Mouse (Mus musculus): Measurements from ENCODE around the gene Abcc8.

DNA sequence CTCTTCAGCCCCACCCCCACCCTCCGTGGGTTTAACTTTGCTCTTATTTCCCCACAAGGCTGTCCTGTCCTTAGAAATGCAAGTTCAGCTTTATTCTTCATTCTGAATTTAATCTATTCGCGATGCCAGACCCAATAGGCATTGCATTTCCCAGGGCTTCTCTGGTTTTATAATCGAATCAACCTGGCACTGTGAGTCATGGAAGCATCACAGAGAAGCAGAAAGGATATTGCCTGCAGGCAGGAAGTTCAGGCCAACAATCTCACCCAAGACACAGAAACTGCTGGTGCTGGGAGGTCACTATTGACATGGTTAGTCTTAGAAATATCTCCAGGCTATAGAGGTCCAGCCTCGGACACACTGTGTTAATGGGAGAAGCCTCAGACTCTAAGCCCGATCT, 30.4 kb upstream of the Abcc8 start:
- TF ChIP-seq TAL1 (conservative IDR thresholded peaks at IDR 0.05; ENCODE audit: low read depth, low read length) (no peak), CTCF (IDR thresholded peaks at IDR 0.05; ENCODE audit: low read depth, low read length) (no peak), GATA2 (IDR thresholded peaks at IDR 0.05; ENCODE audit: borderline replicate concordance, low read depth, low read length) (no peak)

Measured in G1E (cell line).